Mouse (Mus musculus): ENCODE data around the gene Leng8.

DNA sequence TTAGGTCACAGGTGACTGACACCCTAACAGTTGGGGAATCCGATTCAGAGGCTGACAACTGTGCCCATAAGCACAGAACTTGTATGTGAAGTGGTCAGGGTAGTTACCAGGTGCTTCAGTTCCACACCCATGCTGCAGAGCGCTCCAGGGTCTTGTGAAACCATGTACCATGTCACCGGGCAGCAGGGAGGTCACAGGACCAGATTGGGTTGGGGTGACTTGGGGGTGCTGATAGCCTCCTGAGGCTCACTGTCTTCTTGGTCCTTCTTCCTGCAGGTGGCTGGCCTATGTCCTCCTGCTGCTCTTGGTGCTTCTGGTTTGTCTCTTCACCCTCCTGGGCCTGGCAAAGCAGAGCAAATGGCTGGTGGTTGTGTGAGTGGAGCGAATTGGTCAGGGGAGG is 8.9 kb upstream of the Leng8 start:
- TF ChIP-seq CTCF (IDR thresholded peaks at IDR 0.05; ENCODE audit: low read depth): no peak
- no peak for TF ChIP-seq EP300 (IDR thresholded peaks at IDR 0.05; ENCODE audit: low read depth)

Measured in liver, postnatal 0 days (tissue).